Mouse (Mus musculus): ENCODE measurements at regions not wholly inside any gene's neighbourhood (a gene's known extent, or its start where the extent isn't known, plus 50 kb on each side); places are given as distances from the start of the nearest gene placed in this dataset.
A peak's percentile ranks its signal among the peaks of the same experiment; 100 is the strongest.
"Not testable (repeated sequence)": the region's sequence is repeated elsewhere in the genome, so short reads cannot be mapped to it uniquely, and the experiment has no call there.

GRCm38 (mm10) chr1:181262496-181262895, 50.7 kb upstream of the Wdr26 start:
- no peak for DNase-seq (ENCODE audit: low spot score in 2 of 2)

- DNase-seq (ENCODE audit: low spot score in 2 of 2), result no peak
These were observed 51.4 kb upstream of the Wdr26 start for GRCm38 (mm10) chr1:181263216-181263615.

GRCm38 (mm10) chr1:181270469-181270868, 58.7 kb upstream of the Wdr26 start:
- DNase-seq (ENCODE audit: low spot score in 2 of 2), result not testable (repeated sequence)

- DNase-seq (ENCODE audit: low spot score in 2 of 2), result no peak
These were observed 59.4 kb upstream of the Wdr26 start for GRCm38 (mm10) chr1:181271164-181271563.

GRCm38 (mm10) chr1:181271821-181272220, 60.0 kb upstream of the Wdr26 start:
- DNase-seq (ENCODE audit: low spot score in 2 of 2), result no peak

GRCm38 (mm10) chr1:181272622-181273296, 61.0 kb upstream of the Wdr26 start:
- peak; percentile 77 to 90 for DNase-seq (ENCODE audit: low spot score in 2 of 2)

GRCm38 (mm10) chr1:181273540-181274204, 61.9 kb upstream of the Wdr26 start:
- DNase-seq (ENCODE audit: low spot score in 2 of 2), result no peak

GRCm38 (mm10) chr1:181280826-181281225, 69.0 kb upstream of the Wdr26 start:
- peak in 1 of 2 experiments; percentile 49 for DNase-seq (ENCODE audit: low spot score in 2 of 2)

- peak in 1 of 2 experiments; percentile 47 for DNase-seq (ENCODE audit: low spot score in 2 of 2)
These were observed 69.4 kb upstream of the Cnih3 start for GRCm38 (mm10) chr1:181282986-181283385.

GRCm38 (mm10) chr1:181283539-181283938, 68.9 kb upstream of the Cnih3 start:
- DNase-seq (ENCODE audit: low spot score in 2 of 2), result peak in 1 of 2 experiments; percentile 41

GRCm38 (mm10) chr1:181284301-181285197, 67.9 kb upstream of the Cnih3 start:
- peak in 1 of 2 experiments; percentile 55 for DNase-seq (ENCODE audit: low spot score in 2 of 2)

GRCm38 (mm10) chr1:181285600-181285999, 66.8 kb upstream of the Cnih3 start:
- peak in 1 of 2 experiments; percentile 56 for DNase-seq (ENCODE audit: low spot score in 2 of 2)

- peak in 1 of 2 experiments; percentile 36 for DNase-seq (ENCODE audit: low spot score in 2 of 2)
These were observed 66.3 kb upstream of the Cnih3 start for GRCm38 (mm10) chr1:181286146-181286545.

- peak in 1 of 2 experiments; percentile 30 for DNase-seq (ENCODE audit: low spot score in 2 of 2)
These were observed 65.3 kb upstream of the Cnih3 start for GRCm38 (mm10) chr1:181287166-181287565.

GRCm38 (mm10) chr1:181289385-181290035, 62.9 kb upstream of the Cnih3 start:
- peak in 1 of 2 experiments; percentile 55 for DNase-seq (ENCODE audit: low spot score in 2 of 2)

GRCm38 (mm10) chr1:181291202-181291601, 61.2 kb upstream of the Cnih3 start:
- DNase-seq (ENCODE audit: low spot score in 2 of 2), result peak in 1 of 2 experiments; percentile 32

GRCm38 (mm10) chr1:181291966-181292365, 60.5 kb upstream of the Cnih3 start:
- DNase-seq (ENCODE audit: low spot score in 2 of 2), result peak in 1 of 2 experiments; percentile 52

GRCm38 (mm10) chr1:181293079-181293865, 59.2 kb upstream of the Cnih3 start:
- peak in 1 of 2 experiments; percentile 52 for DNase-seq (ENCODE audit: low spot score in 2 of 2)

GRCm38 (mm10) chr1:181295651-181296050, 56.8 kb upstream of the Cnih3 start:
- DNase-seq (ENCODE audit: low spot score in 2 of 2), result peak in 1 of 2 experiments; percentile 54

- DNase-seq (ENCODE audit: low spot score in 2 of 2), result peak in 1 of 2 experiments; percentile 50
These were observed 54.4 kb upstream of the Cnih3 start for GRCm38 (mm10) chr1:181298063-181298462.

Measured in urinary bladder, postnatal 4 days (tissue).